Mouse (Mus musculus) gastrocnemius, adult 2 months (tissue): ENCODE measurements at regions not wholly inside any gene's neighbourhood (a gene's known extent, or its start where the extent isn't known, plus 50 kb on each side); places are given as distances from the start of the nearest gene placed in this dataset.

ENCODE experiments used
- DNase-seq: peaks from one replicate; pipeline ENCODE4 v3.0.0; 2022
- H3K27ac ChIP-seq: fragments of 200-600 bp; 2 replicates; pipeline ENCODE4 v1.8.1; 2022; ENCODE audit warnings: mild to moderate bottlenecking
- H3K4me3 ChIP-seq: fragments of 200-600 bp; 2 replicates; pipeline ENCODE4 v1.8.1; 2022; ENCODE audit warnings: mild to moderate bottlenecking, moderate library complexity
- CTCF ChIP-seq: fragments of 200-600 bp; IDR thresholded peaks from 2 replicates; pipeline ENCODE4 v1.8.1; 2022; ENCODE audit warnings: antibody characterized with exemption, mild to moderate bottlenecking, moderate library complexity
- intact Hi-C: fragments of 180-260 bp; cut with DNase I; formaldehyde crosslinking; loops from one replicate; pipeline ENCODE4 v1.15.1; 2025

- intact Hi-C loops, result no loop called here
- no peak for TF ChIP-seq CTCF
- DNase-seq, result no peak
- H3K4me3 ChIP-seq, result no peak overlapping the region
- no peak overlapping the region for H3K27ac ChIP-seq
These were observed 309.3 kb downstream of the Rps29 start for GRCm38 (mm10) chr12:68849616-68850140.

- no peak overlapping the region for H3K4me3 ChIP-seq
- no peak for TF ChIP-seq CTCF
- no peak overlapping the region for H3K27ac ChIP-seq
- no peak for DNase-seq
- intact Hi-C loops, result no loop called here
These were observed 318.2 kb downstream of the Rps29 start for GRCm38 (mm10) chr12:68840815-68841214.

GRCm38 (mm10) chr12:68840156-68840555 is 318.8 kb downstream of the Rps29 start:
- TF ChIP-seq CTCF, result no peak
- DNase-seq, result no peak
- Histone ChIP-seq H3K27ac (no peak overlapping the region), H3K4me3 (no peak overlapping the region)
- intact Hi-C loops, result no loop called here

- DNase-seq, result no peak
- no peak for TF ChIP-seq CTCF
- Histone ChIP-seq H3K4me3 (no peak overlapping the region), H3K27ac (no peak overlapping the region)
- intact Hi-C loops, result no loop called here
These were observed 323.0 kb downstream of the Rps29 start for GRCm38 (mm10) chr12:68836023-68836422.

GRCm38 (mm10) chr12:68833914-68834313 is 325.1 kb downstream of the Rps29 start:
- H3K4me3 ChIP-seq, result no peak overlapping the region
- TF ChIP-seq CTCF, result no peak
- DNase-seq, result no peak
- H3K27ac ChIP-seq, result no peak overlapping the region
- intact Hi-C loops, result no loop called here

GRCm38 (mm10) chr12:68829404-68829803 is 329.6 kb downstream of the Rps29 start:
- H3K27ac ChIP-seq, result no peak overlapping the region
- no peak overlapping the region for H3K4me3 ChIP-seq
- no peak for TF ChIP-seq CTCF
- intact Hi-C loops, result no loop called here
- DNase-seq, result no peak

- H3K27ac ChIP-seq, result no peak overlapping the region
- H3K4me3 ChIP-seq, result no peak overlapping the region
- intact Hi-C loops, result no loop called here
- no peak for TF ChIP-seq CTCF
- DNase-seq, result no peak
These were observed 331.3 kb downstream of the Rps29 start for GRCm38 (mm10) chr12:68827549-68828249.

- Histone ChIP-seq H3K4me3 (no peak overlapping the region), H3K27ac (no peak overlapping the region)
- TF ChIP-seq CTCF, result no peak
- intact Hi-C loops, result no loop called here
- DNase-seq, result no peak
These were observed 364.6 kb downstream of the Rps29 start for GRCm38 (mm10) chr12:68794396-68794795.

- DNase-seq, result no peak
- Histone ChIP-seq H3K27ac (no peak overlapping the region), H3K4me3 (no peak overlapping the region)
- no peak for TF ChIP-seq CTCF
- intact Hi-C loops, result no loop called here
These were observed 375.4 kb downstream of the Rps29 start for GRCm38 (mm10) chr12:68783636-68784035.

- no peak overlapping the region for H3K4me3 ChIP-seq
- intact Hi-C loops, result no loop called here
- no peak overlapping the region for H3K27ac ChIP-seq
- DNase-seq, result no peak
- TF ChIP-seq CTCF, result no peak
These were observed 383.5 kb downstream of the Rps29 start for GRCm38 (mm10) chr12:68775503-68775902.

- intact Hi-C loops, result no loop called here
- Histone ChIP-seq H3K4me3 (no peak overlapping the region), H3K27ac (no peak overlapping the region)
- no peak for DNase-seq
- no peak for TF ChIP-seq CTCF
These were observed 384.2 kb downstream of the Rps29 start for GRCm38 (mm10) chr12:68774800-68775199.

- no peak for TF ChIP-seq CTCF
- Histone ChIP-seq H3K27ac (no peak overlapping the region), H3K4me3 (no peak overlapping the region)
- intact Hi-C loops, result no loop called here
- DNase-seq, result no peak
These were observed 400.5 kb downstream of the Rps29 start for GRCm38 (mm10) chr12:68758263-68759020.

GRCm38 (mm10) chr12:68728882-68729281 is 430.1 kb downstream of the Rps29 start:
- intact Hi-C loops, result no loop called here
- no peak overlapping the region for H3K4me3 ChIP-seq
- TF ChIP-seq CTCF, result no peak
- no peak for DNase-seq
- no peak overlapping the region for H3K27ac ChIP-seq
